Mouse (Mus musculus) heart, adult 2 months (tissue): Measurements from ENCODE around the gene H2-K1.

Source experiments
- CTCF ChIP-seq: fragments of 200-600 bp; IDR thresholded peaks from 2 replicates; pipeline ENCODE4 v1.8.1; 2022; ENCODE audit warnings: antibody characterized with exemption, mild to moderate bottlenecking, moderate library complexity
- EP300 ChIP-seq: fragments of 200-500 bp; IDR thresholded peaks from 2 replicates; pipeline ENCODE4 v1.6.1; 2011; ENCODE audit warnings: low read depth, low read length, control low read depth; ENCODE audit not compliant: insufficient read depth
- POLR2A ChIP-seq: fragments of 200-500 bp; IDR thresholded peaks from 2 replicates; pipeline ENCODE4 v1.6.1; 2011; ENCODE audit warnings: mild to moderate bottlenecking, low read depth, low read length, control low read depth; ENCODE audit not compliant: insufficient read depth

DNA sequence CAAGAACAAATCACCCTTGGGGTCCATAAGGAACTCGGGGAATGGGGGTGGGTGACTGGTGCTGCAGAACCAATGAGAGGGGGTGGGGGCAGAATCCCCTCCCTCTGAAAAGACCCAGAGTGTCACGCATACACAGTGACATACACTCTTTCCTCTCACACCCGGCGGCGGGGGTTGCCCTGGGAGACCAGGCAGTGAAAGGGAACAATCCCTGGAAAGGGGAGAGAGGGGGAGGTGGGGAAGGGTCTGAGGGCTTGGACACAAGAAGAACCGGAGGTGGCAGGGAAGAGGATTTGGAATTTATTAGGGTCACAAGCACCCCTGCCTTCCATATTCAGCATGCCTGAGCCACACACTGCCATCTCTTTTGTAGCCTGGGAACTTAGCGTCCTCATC is 25.6 kb upstream of the H2-K1 start:
- no peak for TF ChIP-seq CTCF
- TF ChIP-seq EP300, result no peak
- TF ChIP-seq POLR2A, result no peak
